In genomic region chr5:25222752-25223702, GRCm38 (mm10) we compare ENCODE assay signal across 8 mouse cellular contexts. TPM values are rescaled to one million over a fixed set of nuclear protein-coding genes. Genes with fewer than 3 reads are reported as not detected.
DNase-seq lines count a peak whose midpoint lies in the region; ATAC-seq lines count a peak whose summit lies in the region.

TSS of gene E130116L18Rik (minus strand) at chr5:25223153.

- H3K9ac ChIP-seq in forebrain, embryonic 11.5 days (ENCODE audit: low read length) = peak within 1 kb of the TSS; percentile 80
- peak within 1 kb of the TSS; percentile 94 for H3K9ac ChIP-seq in heart, embryonic 16.5 days (ENCODE audit: low read length)
- peak within 1 kb of the TSS; percentile 61 for H3K9ac ChIP-seq in liver, embryonic 13.5 days
- H3K9ac ChIP-seq in stomach, embryonic 14.5 days (replicated peaks; ENCODE audit: low read depth, low read length) = peak within 1 kb of the TSS; percentile 87

- H3K4me3 ChIP-seq in forebrain, embryonic 11.5 days (ENCODE audit: low read depth, low read length) = peak within 1 kb of the TSS; percentile 65
- peak within 1 kb of the TSS; percentile 85 for H3K4me3 ChIP-seq in heart, embryonic 16.5 days (ENCODE audit: low read length)
- H3K4me3 ChIP-seq in liver, embryonic 13.5 days (replicated peaks) = peak within 1 kb of the TSS; percentile 62
- H3K4me3 ChIP-seq in stomach, embryonic 14.5 days (ENCODE audit: low read depth, low read length) = peak within 1 kb of the TSS; percentile 62

- 5% methylated on average over 72 of the region's 72 CpGs for WGBS in forebrain, embryonic 11.5 days
- WGBS in heart, embryonic 16.5 days = 2% methylated on average over 71 of the region's 72 CpGs
- WGBS in liver, embryonic 13.5 days (ENCODE audit: insufficient replicate concordance) = 2% methylated on average over 72 of the region's 72 CpGs
- WGBS in stomach, embryonic 14.5 days = 3% methylated on average over 70 of the region's 72 CpGs

- H3K4me1 ChIP-seq in forebrain, embryonic 11.5 days (replicated peaks; ENCODE audit: control insufficient read depth, insufficient read depth, low read length) = 0 out of 2 replicates have a peak, but pooled peaks cover 3% of the 10 kb centered on the region
- H3K4me1 ChIP-seq in heart, embryonic 16.5 days (ENCODE audit: control insufficient read depth, insufficient read depth, low read length) = peaks cover 8% of the 10 kb centered on the region
- H3K4me1 ChIP-seq in liver, embryonic 13.5 days (replicated peaks) = no peaks in the 10 kb centered on the region
- no peaks in the 10 kb centered on the region for H3K4me1 ChIP-seq in stomach, embryonic 14.5 days (ENCODE audit: control insufficient read depth, insufficient read depth, low read length)

- H3K36me3 ChIP-seq in forebrain, embryonic 11.5 days (ENCODE audit: control insufficient read depth, insufficient read depth, low read length) = no peaks in the 10 kb centered on the region
- peaks cover 3% of the 10 kb centered on the region; the same call in 1 of the 2 replicates for H3K36me3 ChIP-seq in heart, embryonic 16.5 days (ENCODE audit: control insufficient read depth, insufficient read depth)
- H3K36me3 ChIP-seq in liver, embryonic 13.5 days = no peaks in the 10 kb centered on the region
- H3K36me3 ChIP-seq in stomach, embryonic 14.5 days (ENCODE audit: control insufficient read depth, insufficient read depth, low read length) = peaks cover 3% of the 10 kb centered on the region; the same call in 1 of the 2 replicates

- peak; percentile 98 for DNase-seq in CD4-positive, CD25-positive, alpha-beta regulatory T cell, adult 2 months (ENCODE audit: low read depth, low spot score)
- peak; percentile 46 for DNase-seq in brain, embryonic 18.5 days (ENCODE audit: low read depth, low spot score)
- DNase-seq in forebrain, embryonic 11.5 days (ENCODE audit: low spot score) = peak; percentile 93
- peak; percentile 89 to 94 for DNase-seq in kidney, postnatal 25 days
- peak; percentile 40 for DNase-seq in liver, embryonic 13.5 days
- peak; percentile 92 to 94 for DNase-seq in natural killer cell, adult 2 months (ENCODE audit: low spot score in 2 of 2)

- H3K4me2 ChIP-seq in forebrain, embryonic 11.5 days (ENCODE audit: low read depth, low read length, severe bottlenecking) = peak within 1 kb of the TSS; percentile 67
- peak within 1 kb of the TSS; percentile 82 for H3K4me2 ChIP-seq in heart, embryonic 16.5 days (ENCODE audit: low read depth, low read length)
- H3K4me2 ChIP-seq in liver, embryonic 13.5 days = peak within 1 kb of the TSS; percentile 70
- peak within 1 kb of the TSS; percentile 67 for H3K4me2 ChIP-seq in stomach, embryonic 14.5 days (replicated peaks; ENCODE audit: low read depth, low read length)

- H3K9me3 ChIP-seq in forebrain, embryonic 11.5 days (ENCODE audit: control insufficient read depth, low read length) = no peaks in the 10 kb centered on the region
- no peaks in the 10 kb centered on the region for H3K9me3 ChIP-seq in heart, embryonic 16.5 days (replicated peaks; ENCODE audit: control insufficient read depth, low read length)
- H3K9me3 ChIP-seq in liver, embryonic 13.5 days (replicated peaks) = no peaks in the 10 kb centered on the region
- no peaks in the 10 kb centered on the region for H3K9me3 ChIP-seq in stomach, embryonic 14.5 days (ENCODE audit: control insufficient read depth, low read depth, low read length)

- ATAC-seq in forebrain, embryonic 11.5 days (replicated peaks; ENCODE audit: low FRiP score) = peak; percentile 98
- ATAC-seq in heart, embryonic 16.5 days (replicated peaks; ENCODE audit: extremely low read depth, insufficient read depth, low FRiP score) = peak; percentile 96
- peak; percentile 83 for ATAC-seq in liver, embryonic 13.5 days (ENCODE audit: low read depth)
- peak; percentile 95 for ATAC-seq in stomach, embryonic 14.5 days (ENCODE audit: insufficient number of reproducible peaks, insufficient read depth, low FRiP score, low read depth)

- H3K27me3 ChIP-seq in forebrain, embryonic 11.5 days (ENCODE audit: control insufficient read depth, insufficient read depth, low read length) = no peaks in the 10 kb centered on the region
- H3K27me3 ChIP-seq in heart, embryonic 16.5 days (ENCODE audit: control insufficient read depth, insufficient read depth, low read length) = no peaks in the 10 kb centered on the region
- peaks cover 21% of the 10 kb centered on the region for H3K27me3 ChIP-seq in liver, embryonic 13.5 days
- H3K27me3 ChIP-seq in stomach, embryonic 14.5 days (ENCODE audit: control insufficient read depth, insufficient read depth, low read length) = no peaks in the 10 kb centered on the region

- H3K27ac ChIP-seq in forebrain, embryonic 11.5 days (ENCODE audit: low read depth, low read length) = no peak within 1 kb of the TSS; the same call in 1 of the 2 replicates
- H3K27ac ChIP-seq in heart, embryonic 16.5 days (ENCODE audit: low read length) = peak within 1 kb of the TSS; percentile 87
- no peak within 1 kb of the TSS; the same call in 1 of the 2 replicates for H3K27ac ChIP-seq in liver, embryonic 13.5 days
- peak within 1 kb of the TSS; percentile 88 for H3K27ac ChIP-seq in stomach, embryonic 14.5 days (ENCODE audit: low read length)

RNA-seq across cellular contexts. Expression of gene E130116L18Rik, which starts in this region (rescaled TPM):
- not detected in 2 replicates for polyA plus RNA-seq in forebrain, embryonic 11.5 days (2014; fragmentation: Nextera tagmentation; extraction: Ambion mirVana)
- polyA plus RNA-seq in heart, embryonic 16.5 days (2015; fragmentation: Nextera tagmentation; extraction: Ambion mirVana) = not detected in 2 replicates
- not detected in 2 replicates for polyA plus RNA-seq in liver, embryonic 13.5 days (2015; fragmentation: Nextera tagmentation; extraction: Ambion mirVana)
- polyA plus RNA-seq in stomach, embryonic 14.5 days (2014; fragmentation: Nextera tagmentation; extraction: Ambion mirVana) = not detected in 2 replicates

Comparison
In these comparisons a context has a peak if more than half of its experiments do, and no peak if none do; other contexts are left out.
1. Peak in DNase-seq, ATAC-seq, H3K4me3 ChIP-seq, H3K9ac ChIP-seq and H3K4me2 ChIP-seq in forebrain, embryonic 11.5 days; RNA of the gene not detected or under 1 TPM.
2. Peak in ATAC-seq, H3K4me3 ChIP-seq, H3K27ac ChIP-seq, H3K9ac ChIP-seq and H3K4me2 ChIP-seq in heart, embryonic 16.5 days; RNA of the gene not detected or under 1 TPM.
3. Peak in DNase-seq, ATAC-seq, H3K4me3 ChIP-seq, H3K9ac ChIP-seq and H3K4me2 ChIP-seq in liver, embryonic 13.5 days; RNA of the gene not detected or under 1 TPM.
4. Peak in ATAC-seq, H3K4me3 ChIP-seq, H3K27ac ChIP-seq, H3K9ac ChIP-seq and H3K4me2 ChIP-seq in stomach, embryonic 14.5 days; RNA of the gene not detected or under 1 TPM.
5. DNase-seq: peak in every context shown above with its lines; median percentile 98 in CD4-positive, CD25-positive, alpha-beta regulatory T cell, adult 2 months; 93 in forebrain, embryonic 11.5 days; 93 in natural killer cell, adult 2 months; 92 in kidney, postnatal 25 days; 46 in brain, embryonic 18.5 days; 40 in liver, embryonic 13.5 days.